Mouse (Mus musculus) ES-E14 (cell line): Measurements from ENCODE around the gene Cldn2.

Experiments
- CHD2 ChIP-seq: IDR thresholded peaks from 2 replicates; pipeline ENCODE4 v1.6.1; 2014; ENCODE audit warnings: mild to moderate bottlenecking, low read depth, low read length, inconsistent platforms
- HCFC1 ChIP-seq: IDR thresholded peaks from 2 replicates; pipeline ENCODE4 v1.6.1; 2012; ENCODE audit warnings: low read length, inconsistent platforms, borderline replicate concordance; ENCODE audit not compliant: insufficient read depth
- MAFK ChIP-seq: IDR thresholded peaks from 2 replicates; pipeline ENCODE4 v1.6.1; 2014; ENCODE audit warnings: mild to moderate bottlenecking, low read depth, low read length, inconsistent platforms; ENCODE audit not compliant: insufficient read depth
- ZC3H11A ChIP-seq: IDR thresholded peaks from 2 replicates; pipeline ENCODE4 v1.6.1; 2012; ENCODE audit warnings: low read depth, mild to moderate bottlenecking, inconsistent platforms, low read length, borderline replicate concordance
- ZNF384 ChIP-seq: IDR thresholded peaks from 2 replicates; pipeline ENCODE4 v1.6.1; 2012; ENCODE audit warnings: low read depth, low read length, inconsistent platforms

GRCm38 (mm10) chrX:139828363-139829092 lies 27.9 kb downstream of the Cldn2 start:
- TF ChIP-seq ZNF384: no peak
- no peak for TF ChIP-seq ZC3H11A
- TF ChIP-seq CHD2: no peak
- TF ChIP-seq MAFK: no peak
- TF ChIP-seq HCFC1: no peak
